Mouse (Mus musculus): ENCODE measurements around the gene Ptpre. TPM values are rescaled to one million over a fixed set of nuclear protein-coding genes. Genes with fewer than 3 reads are reported as not detected.

Gene Ptpre
- total RNA-seq, 2 experiments from 2014 or later: 3.0 to 3.2 TPM

- intact Hi-C loops (cut with DNase I): no loop called here
- DNase-seq: no peak
Observed at GRCm38 (mm10) chr7:135529068-135529467, 8.2 kb upstream of the Ptpre start.

- DNase-seq: no peak
- intact Hi-C loops (cut with DNase I): loop anchor here (5.0 kb wide), 1 partner anchor 203 kb away; no protein-coding TSS in a partner anchor
Observed at GRCm38 (mm10) chr7:135534548-135535189, 2.6 kb upstream of the Ptpre start.

GRCm38 (mm10) chr7:135535908-135536307, 1.4 kb upstream of the Ptpre start:
- intact Hi-C loops (cut with DNase I): loop anchor here (5.0 kb wide), 1 partner anchor 201 kb away; no protein-coding TSS in a partner anchor
- no peak for DNase-seq

- intact Hi-C loops (cut with DNase I): loop anchor here (1.0 to 5.0 kb wide), 4 partner anchors 78 to 199 kb away; no protein-coding TSS in a partner anchor
- peak in 1 of 2 experiments; percentile 15 for DNase-seq
Observed at GRCm38 (mm10) chr7:135537948-135538741, 864 bp downstream of the Ptpre start.

- intact Hi-C loops (cut with DNase I): loop anchor here (5.0 kb wide), 1 partner anchor 198 kb away; no protein-coding TSS in a partner anchor
- DNase-seq: no peak
Observed at GRCm38 (mm10) chr7:135539429-135539828, 2.1 kb downstream of the Ptpre start.

- DNase-seq: no peak
- intact Hi-C loops (cut with DNase I): no loop called here
Observed at GRCm38 (mm10) chr7:135542235-135542634, 5.0 kb downstream of the Ptpre start.

- intact Hi-C loops (cut with DNase I): no loop called here
Observed at GRCm38 (mm10) chr7:135543033-135543432, 5.8 kb downstream of the Ptpre start.

GRCm38 (mm10) chr7:135544321-135544720, 7.0 kb downstream of the Ptpre start:
- intact Hi-C loops (cut with DNase I): no loop called here
- no peak for DNase-seq

More at GRCm38 (mm10) chr7:135543033-135543432, 5.8 kb downstream of the Ptpre start:
- DNase-seq: no peak

- intact Hi-C loops (cut with DNase I): no loop called here
- DNase-seq: no peak
Observed at GRCm38 (mm10) chr7:135545957-135546356, 8.7 kb downstream of the Ptpre start.

GRCm38 (mm10) chr7:135546530-135546929, 9.2 kb downstream of the Ptpre start:
- DNase-seq: no peak
- intact Hi-C loops (cut with DNase I): no loop called here

GRCm38 (mm10) chr7:135548434-135548833, 11.2 kb downstream of the Ptpre start:
- intact Hi-C loops (cut with DNase I): no loop called here

GRCm38 (mm10) chr7:135551547-135551946, 14.3 kb downstream of the Ptpre start:
- peak; percentile 21 to 36 for DNase-seq

More at GRCm38 (mm10) chr7:135548434-135548833, 11.2 kb downstream of the Ptpre start:
- no peak for DNase-seq

GRCm38 (mm10) chr7:135553550-135553949, 16.3 kb downstream of the Ptpre start:
- intact Hi-C loops (cut with DNase I): no loop called here
- DNase-seq: no peak

More at GRCm38 (mm10) chr7:135551547-135551946, 14.3 kb downstream of the Ptpre start:
- intact Hi-C loops (cut with DNase I): no loop called here

- intact Hi-C loops (cut with DNase I): no loop called here
Observed at GRCm38 (mm10) chr7:135556663-135557402, 19.6 kb downstream of the Ptpre start.

GRCm38 (mm10) chr7:135560280-135560679, 23.0 kb downstream of the Ptpre start:
- intact Hi-C loops (cut with DNase I): no loop called here
- DNase-seq: no peak

More at GRCm38 (mm10) chr7:135556663-135557402, 19.6 kb downstream of the Ptpre start:
- no peak for DNase-seq

GRCm38 (mm10) chr7:135564022-135564421, 26.7 kb downstream of the Ptpre start:
- no peak for DNase-seq
- intact Hi-C loops (cut with DNase I): no loop called here

- DNase-seq: no peak
- intact Hi-C loops (cut with DNase I): no loop called here
Observed at GRCm38 (mm10) chr7:135566013-135566412, 28.7 kb downstream of the Ptpre start.

GRCm38 (mm10) chr7:135567582-135567981, 30.3 kb downstream of the Ptpre start:
- no peak for DNase-seq
- intact Hi-C loops (cut with DNase I): no loop called here

- intact Hi-C loops (cut with DNase I): no loop called here
- DNase-seq: no peak
Observed at GRCm38 (mm10) chr7:135568550-135568949, 31.3 kb downstream of the Ptpre start.

- intact Hi-C loops (cut with DNase I): no loop called here
- no peak for DNase-seq
Observed at GRCm38 (mm10) chr7:135571392-135571791, 34.1 kb downstream of the Ptpre start.
